Mouse (Mus musculus) spleen, adult 2 months (tissue): ENCODE data around the gene Aspg.

Experiments used
- CTCF ChIP-seq: fragments of 200-500 bp; IDR thresholded peaks from 2 replicates; pipeline ENCODE4 v1.5.1; 2011; ENCODE audit warnings: mild to moderate bottlenecking, inconsistent platforms; ENCODE audit not compliant: insufficient read depth, insufficient read length, insufficient replicate concordance; ENCODE audit errors: extremely low read depth
- POLR2A ChIP-seq: fragments of 200-500 bp; IDR thresholded peaks from 2 replicates; pipeline ENCODE4 v1.6.1; 2011; ENCODE audit warnings: low read depth, low read length, inconsistent platforms

DNA sequence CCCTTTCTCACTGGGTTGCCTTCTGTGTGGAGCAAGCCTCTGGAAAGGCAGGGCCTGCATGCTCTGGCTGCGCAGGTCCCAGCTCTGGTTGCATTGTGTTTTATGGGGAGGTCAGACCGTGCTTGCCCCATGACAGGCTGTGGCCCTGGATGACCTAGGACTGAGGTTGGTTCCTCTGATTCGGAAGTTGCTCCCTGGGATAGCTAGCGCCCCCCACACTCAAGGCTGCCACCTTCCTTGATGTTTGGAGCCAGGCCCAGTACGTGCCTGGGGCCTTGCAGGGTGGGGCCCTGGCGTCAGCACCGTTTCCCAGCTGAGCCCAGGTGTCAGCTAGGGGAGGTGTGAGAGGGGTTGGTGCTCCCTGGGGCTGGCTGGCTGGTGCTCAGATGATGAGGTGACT, 43.5 kb downstream of the Aspg start:
- TF ChIP-seq POLR2A (no peak), CTCF (no peak)
